Mouse (Mus musculus) liver, embryonic 14.5 days (tissue): ENCODE measurements around the gene Ifitm6.
A peak's percentile ranks its signal among the peaks of the same experiment; 100 is the strongest.

Experiments
- CTCF ChIP-seq: IDR thresholded peaks from 2 replicates; pipeline ENCODE4 v1.5.1; 2016; ENCODE audit warnings: antibody characterized with exemption, low read depth, control low read depth
- EP300 ChIP-seq: IDR thresholded peaks from 2 replicates; pipeline ENCODE4 v1.6.1; 2016; ENCODE audit warnings: antibody characterized with exemption, low read depth

GRCm38 (mm10) chr7:141008312-141008761 is 9.4 kb downstream of the Ifitm6 start:
- TF ChIP-seq CTCF (peak; percentile 61), EP300 (no peak)
